Mouse (Mus musculus): ENCODE measurements around the gene C6. TPM values are rescaled to one million over a fixed set of nuclear protein-coding genes. Genes with fewer than 3 reads are reported as not detected.

Gene C6
- total RNA-seq, 2 experiments from 2014 or later = not detected

Other genes starting within 250 kb of the C6 start
- not detected in 2 replicates for gene Mroh2b, start 171.6 kb downstream of the C6 start, total RNA-seq (2014; fragmentation: Nextera tagmentation)
- gene Mroh2b, start 171.6 kb downstream of the C6 start, total RNA-seq (2017) = not detected in 2 replicates

Data from granulocyte monocyte progenitor cell, adult 5-6 weeks (primary cell).